Mouse (Mus musculus) frontal cortex, postnatal 36 days (tissue): ENCODE measurements around the gene BC049730.
"Not testable (repeated sequence)": the region's sequence is repeated elsewhere in the genome, so short reads cannot be mapped to it uniquely, and the experiment has no call there.

Source experiments
- DNase-seq, 2 experiments: peaks; one replicate each; pipeline ENCODE4 v3.0.0; 2022; ENCODE audit warnings: low spot score in 2 of 2

The BC049730 gene

DNA sequence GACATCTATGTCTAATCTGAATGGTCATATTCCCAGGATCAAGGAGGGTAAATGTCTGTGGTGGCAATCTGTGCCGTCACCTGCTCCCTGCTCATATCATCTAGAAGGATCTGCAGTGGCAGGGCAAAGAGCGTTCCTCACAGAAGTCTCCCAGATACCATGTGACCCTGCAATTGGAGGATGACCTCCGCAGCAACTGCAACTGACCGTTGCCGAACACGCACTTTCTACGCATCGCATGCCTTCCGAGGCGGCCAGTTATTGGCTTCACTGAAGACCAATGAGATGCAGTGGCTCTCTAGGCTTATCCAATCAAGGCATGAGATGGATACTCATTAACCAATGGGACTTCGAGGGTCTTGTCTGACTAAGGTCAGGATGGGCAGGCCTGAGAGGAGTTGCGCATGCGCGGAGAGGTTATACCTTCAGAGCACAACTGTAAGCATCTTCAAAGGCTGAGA, at the start of gene BC049730:
TSS of gene BC049730 (plus strand) at position 411 of the 461 bp plus-strand sequence.
- DNase-seq: no peak

DNA sequence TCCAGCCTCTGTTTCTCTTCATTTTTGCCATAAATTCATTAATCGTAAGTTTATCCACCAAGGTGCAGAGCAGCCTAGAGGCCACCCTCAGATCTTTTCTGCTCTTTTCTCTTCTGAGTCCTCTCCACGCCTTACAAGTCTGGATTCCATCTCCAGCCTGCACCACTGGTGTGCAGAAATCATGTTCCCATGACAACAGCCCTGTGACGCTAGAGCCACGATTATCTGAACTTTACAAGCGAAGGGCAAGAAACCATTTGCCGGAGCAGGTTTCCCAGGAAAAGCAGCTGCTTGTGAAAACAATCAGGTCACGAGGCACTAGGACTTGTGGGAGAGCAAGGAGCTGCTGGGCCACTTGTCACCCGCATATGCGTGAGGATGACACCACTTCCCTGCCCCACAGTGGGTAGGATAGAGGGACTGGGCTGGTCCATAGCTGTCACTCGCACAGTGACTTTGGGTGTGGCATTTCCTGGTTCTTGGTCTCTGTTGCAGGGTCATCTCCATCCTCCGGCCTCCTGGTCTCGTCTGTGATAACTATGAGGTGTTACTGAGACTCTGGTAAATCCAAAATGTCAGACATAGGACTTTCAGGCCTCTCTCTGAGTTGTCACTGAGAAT, 49.2 kb upstream of the BC049730 start:
- no peak for DNase-seq

DNA sequence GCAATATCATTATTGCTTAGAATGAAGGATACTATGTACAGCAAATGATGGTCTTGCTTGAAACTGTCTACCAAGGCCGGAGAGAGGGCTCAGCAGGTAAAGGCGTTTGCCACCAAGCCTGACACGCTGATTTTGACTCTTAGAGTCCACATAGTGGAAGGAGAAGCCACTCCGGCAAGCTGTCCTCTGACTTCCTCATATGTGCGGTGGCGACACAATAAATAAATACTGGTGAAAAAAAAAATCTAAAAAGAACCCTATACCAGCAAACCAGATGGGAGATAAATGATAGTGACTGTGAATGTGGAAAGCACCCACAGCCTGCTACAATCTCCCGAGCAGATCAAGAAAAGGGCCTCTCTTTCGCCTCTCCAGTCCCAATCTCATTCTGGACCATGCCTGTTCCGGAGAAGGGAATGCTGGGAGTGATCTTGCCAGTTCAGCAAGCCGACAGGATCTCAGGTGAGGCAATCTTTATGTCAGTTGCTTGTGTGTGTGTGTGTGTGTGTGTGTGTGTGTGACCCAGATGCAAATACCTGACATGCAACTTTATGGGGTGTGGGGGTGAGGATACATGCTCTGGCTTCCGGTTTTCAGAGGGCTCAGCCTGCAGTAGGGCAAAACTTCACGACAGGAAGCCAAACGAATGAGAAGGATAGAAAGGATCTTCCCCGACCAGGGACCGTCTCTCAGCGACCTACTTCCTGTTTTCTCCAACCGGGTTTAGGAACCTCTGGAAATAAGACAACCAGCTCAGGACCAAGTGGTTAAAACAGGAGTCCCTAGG, 47.7 kb upstream of the BC049730 start:
- DNase-seq: no peak

DNA sequence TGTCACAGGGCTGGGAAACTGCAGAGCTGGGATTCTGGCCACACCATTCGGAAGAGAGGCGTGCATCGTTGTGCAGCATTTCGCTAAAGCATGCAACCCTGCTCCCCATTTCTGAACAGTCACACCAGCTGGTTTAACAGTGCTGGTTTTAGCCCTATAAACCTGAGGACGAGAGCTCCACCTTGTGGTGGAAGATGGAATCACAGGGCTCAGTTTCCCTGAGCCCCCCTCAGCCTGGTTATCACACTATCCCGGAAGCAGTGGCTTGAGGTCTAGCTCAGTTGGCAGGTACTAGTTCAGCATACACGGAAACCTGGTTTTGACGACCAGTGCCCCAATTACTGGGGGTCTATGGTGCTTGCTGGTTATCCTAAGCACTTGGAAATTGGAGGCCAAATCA, 46.5 kb upstream of the BC049730 start:
- DNase-seq: peak; percentile 59 to 73

DNA sequence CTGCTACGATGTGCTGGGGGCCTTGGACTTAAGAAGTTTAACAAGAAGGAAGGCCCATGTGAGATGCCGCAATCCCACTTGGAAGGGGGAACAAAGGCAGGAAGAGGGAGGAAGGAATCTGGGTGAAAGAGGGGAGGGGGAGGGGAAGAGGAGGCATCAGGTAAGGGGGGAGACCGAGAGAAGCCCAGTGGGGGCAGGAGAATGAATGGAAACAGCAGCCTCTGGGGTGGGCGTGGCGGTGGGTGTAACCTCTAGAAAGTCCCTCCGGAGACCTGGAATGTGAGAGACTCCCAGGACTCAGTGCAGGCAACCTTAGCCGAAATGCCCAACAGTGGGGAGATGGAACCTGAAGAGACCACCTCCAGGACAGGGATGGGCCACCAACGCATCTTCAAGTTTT, 44.7 kb upstream of the BC049730 start:
- no peak for DNase-seq

DNA sequence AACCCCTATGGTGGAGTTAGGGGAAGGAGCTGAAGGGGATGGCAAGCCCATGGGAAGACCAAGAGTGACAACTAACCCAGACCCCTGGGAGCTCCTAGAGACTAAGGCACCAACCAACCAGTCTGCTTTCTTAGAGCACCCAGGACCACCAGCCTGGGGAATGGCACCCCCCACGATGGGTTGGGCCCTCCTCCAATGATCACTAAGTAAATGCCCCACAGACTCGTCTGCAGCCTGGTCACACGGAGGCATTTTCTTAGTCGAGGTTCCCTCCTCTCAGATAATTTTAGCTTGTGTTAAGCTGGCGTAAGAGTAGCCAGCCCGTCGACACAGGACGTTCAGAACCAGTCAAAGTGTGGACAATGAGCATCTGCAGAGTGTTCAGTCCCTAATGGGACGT, 44.1 kb upstream of the BC049730 start:
- DNase-seq: no peak

DNA sequence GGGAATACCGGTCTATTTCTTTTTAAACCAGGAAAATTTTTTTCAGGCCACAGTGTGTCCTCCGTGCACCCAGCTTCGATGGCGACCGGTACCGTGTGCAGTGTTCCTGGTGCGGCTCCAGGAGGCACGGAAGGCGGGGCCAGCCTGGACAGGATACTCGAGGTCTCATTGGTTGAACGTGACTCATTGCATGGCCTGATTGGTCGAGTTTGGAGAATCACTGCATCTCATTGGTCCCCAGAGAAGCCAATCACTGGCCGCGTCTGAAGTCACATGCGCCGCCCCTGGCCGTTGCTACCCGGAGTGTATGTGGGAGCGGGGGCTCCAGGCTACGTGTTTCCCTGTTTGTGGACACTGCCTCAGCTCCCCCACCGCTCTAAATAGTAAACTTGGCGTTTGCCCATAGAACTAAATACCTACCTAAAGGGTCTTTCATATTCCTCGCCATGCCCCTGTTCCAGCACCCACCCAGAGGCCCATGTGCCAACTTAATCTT, 37.0 kb upstream of the BC049730 start:
- DNase-seq: no peak

DNA sequence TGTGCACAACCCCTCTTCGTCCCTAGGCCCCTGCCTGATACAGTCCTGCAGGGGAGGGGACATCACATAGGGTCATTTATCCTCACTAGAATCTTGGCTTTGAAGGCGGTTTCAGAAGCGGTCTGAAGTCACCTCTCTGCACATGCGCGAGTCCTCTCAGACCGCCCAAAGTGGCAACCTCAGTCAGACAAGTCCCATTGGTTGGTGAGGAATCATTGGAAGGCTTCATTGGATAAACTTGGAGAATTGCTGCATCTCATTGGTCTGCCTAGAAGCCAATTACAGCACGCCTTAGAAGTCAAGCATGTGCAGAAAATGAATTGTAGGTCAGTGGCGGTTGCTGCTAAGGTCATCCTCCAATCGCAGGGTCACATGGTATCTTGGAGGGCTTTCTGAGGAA, 32.5 kb upstream of the BC049730 start, which contains the start of gene Tex101:
TSS of gene Tex101 (minus strand) at position 101 of the 400 bp plus-strand sequence.
- DNase-seq: no peak

DNA sequence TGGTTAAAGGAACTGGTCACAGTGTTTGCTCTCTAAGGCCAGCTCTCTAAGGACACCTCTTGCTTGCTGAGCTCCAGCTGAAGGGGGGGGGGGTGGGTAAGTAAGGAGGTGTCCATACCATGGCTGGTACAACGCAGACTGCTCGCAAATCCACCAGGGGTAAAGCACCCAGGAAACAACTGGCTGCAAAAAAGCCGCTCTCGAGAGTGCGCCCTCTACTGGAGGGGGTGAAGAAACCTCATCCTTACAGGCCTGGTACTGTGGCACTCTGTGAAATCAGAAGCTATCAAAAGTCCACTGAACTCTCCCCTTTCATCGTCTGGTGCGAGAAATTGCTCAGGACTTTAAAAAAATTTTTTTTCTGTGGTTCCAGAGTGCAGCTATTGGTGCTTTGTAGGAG, 24.9 kb upstream of the BC049730 start:
- not testable (repeated sequence) for DNase-seq

DNA sequence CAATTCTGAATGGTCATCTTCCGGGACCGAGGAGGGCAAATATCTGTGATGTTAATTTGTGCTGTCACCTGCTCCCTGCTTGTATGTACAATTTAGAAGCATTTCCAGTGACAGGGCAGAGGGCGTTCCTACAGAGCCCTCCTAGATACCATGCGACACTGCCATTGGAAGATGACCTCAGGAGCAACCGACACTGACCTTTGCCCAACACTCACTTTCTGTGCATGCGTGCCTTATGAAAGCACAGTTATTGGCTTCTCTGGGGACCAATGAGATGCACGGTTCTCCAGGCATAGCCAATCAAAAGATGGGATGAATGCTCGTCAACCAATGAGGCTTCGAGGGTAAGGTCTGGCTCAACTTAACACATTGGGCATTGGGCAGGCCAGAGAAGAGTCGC, 21.5 kb upstream of the BC049730 start:
- not testable (repeated sequence) for DNase-seq

DNA sequence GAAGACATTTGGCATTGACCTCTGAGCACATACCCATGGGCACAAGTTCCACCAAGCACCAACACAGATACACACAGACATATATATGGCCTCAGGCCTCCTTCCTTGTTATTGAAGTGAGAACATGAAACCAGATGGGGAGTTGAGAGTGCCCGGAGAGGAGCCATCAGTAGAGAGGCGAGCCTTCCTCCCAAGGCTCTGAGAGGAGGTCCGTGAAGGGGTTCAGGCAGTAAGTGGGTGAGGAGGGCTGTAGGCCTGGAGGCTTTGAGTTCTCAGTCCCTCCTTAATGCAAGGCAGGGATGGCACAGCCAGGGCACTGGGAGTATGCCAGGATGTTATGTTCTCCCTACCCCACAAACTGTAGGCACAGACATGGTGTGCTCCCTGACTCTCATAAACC, 16.3 kb upstream of the BC049730 start:
- not testable (repeated sequence) for DNase-seq

DNA sequence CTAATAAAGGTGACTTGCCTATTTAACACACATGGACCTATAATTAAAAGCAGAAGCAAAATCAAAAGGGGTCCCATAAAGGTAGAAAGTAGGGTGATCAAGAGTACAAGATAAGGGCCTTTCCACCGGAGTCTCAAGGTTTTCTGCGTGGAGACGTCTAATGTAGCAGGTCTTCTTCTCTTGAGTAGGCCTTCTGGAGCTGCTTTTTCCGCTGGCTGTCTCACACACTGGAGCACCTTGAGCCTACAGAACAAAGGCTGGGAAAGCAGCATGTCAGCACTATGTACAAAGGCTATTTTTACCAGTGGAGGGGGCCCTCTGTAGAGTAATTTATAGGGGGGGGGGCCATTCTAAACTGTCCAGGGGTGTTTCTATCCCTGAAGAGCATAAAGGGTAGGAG, 11.2 kb upstream of the BC049730 start:
- not testable (repeated sequence) for DNase-seq

DNA sequence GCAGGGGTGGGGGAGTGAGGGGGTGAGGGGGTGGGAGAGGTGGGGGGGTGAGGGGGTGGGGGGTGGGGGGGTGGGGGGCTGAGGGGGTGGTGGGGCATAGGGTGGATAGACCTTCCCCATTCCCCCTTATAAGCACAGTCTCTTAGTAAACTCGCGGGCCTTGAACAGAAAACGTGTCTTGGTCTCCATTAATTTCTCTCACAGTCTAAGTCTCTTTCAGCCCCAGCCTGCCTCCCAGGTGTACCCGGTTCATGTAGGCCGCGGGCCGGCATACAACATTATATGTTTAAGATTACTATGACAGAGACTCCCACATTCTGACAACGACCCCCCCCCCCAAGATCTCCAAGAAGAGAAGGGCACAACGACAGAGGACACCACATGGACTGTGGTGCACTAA, 6.2 kb upstream of the BC049730 start:
- DNase-seq: not testable (repeated sequence)

DNA sequence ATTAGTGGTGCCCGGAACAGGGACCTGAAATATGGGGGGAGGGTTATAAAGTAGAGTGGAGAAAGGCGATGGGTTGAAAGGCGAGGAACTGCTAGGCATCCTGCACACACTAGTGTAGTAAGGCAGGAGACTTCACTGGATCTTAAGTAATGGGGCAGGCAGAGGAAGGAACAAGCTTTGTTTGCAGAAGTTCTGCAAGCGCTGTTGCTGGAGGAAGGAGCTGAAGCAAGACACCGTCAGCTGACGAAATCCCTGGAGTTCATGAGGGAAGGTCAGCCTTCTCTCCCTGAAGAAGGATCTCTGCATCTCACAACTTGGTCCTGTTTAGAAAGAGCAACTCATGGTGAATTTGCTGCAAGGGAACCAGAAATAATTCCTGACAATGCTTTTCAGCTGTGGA, 6.0 kb downstream of the BC049730 start:
- DNase-seq: no peak

DNA sequence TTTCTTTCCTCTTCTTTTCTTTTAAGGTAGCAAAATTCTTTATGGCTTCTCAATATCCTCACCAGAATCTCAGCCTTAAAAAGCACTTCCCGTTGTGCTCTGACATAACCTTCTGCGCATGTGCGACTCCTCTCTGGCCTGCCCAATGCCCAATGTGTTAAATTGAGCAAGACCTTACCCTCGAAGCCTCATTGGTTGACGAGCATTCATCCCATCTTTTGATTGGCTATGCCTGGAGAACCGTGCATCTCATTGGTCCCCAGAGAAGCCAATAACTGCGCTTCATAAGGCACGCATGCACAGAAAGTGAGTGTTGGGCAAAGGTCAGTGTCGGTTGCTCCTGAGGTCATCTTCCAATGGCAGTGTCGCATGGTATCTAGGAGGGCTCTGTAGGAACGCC, 17.8 kb downstream of the BC049730 start, which contains the start of gene Gm4763:
TSS of gene Gm4763 (minus strand) at position 101 of the 400 bp plus-strand sequence.
- DNase-seq: not testable (repeated sequence)

DNA sequence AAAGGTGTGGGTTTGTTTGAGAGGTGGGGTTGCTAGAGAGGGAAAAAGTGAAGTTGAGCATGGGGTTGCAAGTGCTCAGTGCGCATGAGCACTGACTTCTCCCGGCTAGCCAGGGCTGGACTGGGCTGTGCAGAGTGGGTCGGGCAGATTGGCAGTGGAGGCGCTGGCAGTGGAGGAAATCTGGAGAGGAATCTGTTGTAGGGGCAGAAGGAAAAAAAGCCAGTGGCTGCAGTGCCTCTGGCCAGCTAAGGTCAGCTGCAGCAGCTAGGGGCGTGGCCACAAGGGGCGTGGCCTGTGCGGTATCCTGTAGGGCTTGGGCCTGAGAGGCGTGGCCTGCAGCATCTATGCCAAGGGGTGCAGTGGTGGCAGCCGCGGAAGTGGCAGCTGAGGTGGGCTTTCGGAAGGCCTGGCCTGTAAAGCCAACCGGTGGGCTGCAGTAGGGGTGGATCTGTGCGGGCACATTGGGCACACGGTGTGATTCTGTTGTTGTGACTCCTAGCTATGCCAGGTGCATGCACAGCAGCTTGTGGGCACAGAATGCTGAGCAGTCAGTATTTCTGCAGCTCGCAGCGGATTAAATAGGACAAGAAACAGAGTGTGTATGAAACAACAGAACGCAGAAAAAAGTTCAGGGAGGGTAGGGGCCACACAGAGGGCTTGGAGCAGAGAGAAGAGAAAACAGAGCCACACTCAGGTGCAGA, 27.1 kb downstream of the BC049730 start:
- DNase-seq: no peak

DNA sequence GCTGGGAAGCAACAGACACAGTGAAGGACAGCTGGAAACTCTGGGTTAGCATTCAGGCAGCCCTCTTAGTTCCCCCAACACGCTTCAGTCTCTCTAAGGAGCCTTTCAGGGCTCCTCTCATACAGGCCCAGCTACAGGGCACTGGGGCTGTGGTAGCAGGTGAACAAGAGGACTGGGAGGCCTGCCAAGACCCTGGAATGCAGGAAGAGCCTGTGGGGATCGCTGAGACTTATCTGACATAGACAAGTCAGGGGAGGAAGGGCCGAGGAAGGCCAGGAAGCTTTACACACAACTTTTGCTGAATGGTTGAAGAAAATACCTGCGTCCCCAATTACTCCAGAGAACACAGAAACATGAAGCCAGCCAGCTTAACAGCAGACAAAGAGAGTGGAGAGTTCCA, 41.7 kb downstream of the BC049730 start:
- no peak for DNase-seq

DNA sequence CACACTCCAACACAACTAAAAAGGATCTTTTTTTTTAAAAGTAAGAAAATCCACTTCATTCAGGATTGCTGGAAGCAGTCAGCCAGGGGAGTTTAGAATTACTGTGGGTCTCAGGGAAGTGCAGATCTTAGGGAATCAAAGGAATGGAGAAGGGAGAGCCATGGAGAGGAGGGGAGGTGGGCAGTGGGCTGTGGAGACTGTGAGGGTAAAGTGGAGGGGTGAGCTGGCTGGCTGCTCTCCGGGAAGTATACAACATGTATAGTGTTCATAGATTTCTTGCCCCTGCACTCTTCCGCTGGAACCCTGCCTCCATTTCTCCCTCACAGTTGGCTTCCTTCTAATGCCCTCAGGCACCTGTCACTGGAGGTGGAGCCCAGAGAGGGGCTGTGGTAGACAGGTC, 42.6 kb downstream of the BC049730 start:
- no peak for DNase-seq

DNA sequence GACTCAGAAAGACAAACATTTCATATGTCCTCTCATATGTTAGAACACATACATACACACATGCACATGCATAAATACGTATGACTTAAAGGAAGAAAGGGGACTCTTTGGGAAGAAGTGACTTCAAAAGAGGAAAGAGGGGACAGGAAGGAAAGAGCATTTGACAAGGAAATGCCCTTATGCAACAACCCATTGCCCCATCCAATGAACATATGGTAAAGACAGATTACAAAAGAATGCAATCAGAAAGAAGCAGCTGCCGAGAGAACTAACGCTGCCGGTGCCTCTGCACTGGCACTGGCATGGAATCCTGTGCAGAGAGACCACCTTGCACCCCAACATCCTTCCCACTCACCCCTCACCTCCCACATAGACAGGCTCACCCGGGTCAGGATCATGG, 44.4 kb downstream of the BC049730 start:
- DNase-seq: no peak

DNA sequence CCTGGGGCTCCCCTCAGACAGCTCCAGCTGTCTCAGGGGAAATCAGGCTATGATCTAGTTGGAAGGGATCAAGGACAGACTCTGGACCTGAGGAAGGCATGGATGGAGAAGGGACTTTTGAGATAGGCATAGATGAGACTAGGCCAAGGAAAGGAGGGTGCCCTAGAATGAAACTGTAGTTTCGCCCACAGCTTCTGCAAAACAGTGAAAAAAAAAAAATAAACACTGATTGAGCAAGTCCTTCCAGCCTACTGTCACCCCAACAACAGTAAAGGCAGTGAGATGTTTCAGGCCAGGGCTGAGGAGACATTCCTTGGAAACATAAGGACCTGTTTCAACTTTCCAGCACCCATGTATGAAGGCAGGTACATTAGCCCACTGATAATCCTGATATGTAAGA, 49.5 kb downstream of the BC049730 start:
- DNase-seq: no peak

DNA sequence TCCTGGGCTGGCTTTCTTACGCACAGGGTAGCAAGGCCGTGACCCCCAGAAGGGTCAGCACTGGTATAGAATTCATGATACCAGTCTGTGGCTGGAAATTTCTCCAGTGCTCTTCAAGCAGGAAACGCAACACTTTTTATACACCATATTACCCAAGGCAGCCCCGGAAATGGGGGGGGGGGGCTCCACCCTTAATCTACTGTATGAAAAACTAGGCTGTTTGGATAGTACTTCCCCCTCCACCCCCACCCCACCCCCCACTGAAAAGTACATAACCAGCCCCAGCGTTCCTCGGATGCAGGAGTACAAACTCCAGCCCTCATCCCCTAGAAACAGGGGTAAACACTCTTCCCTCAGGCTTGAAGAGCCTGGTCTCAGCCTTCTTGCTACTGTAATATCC, 51.2 kb downstream of the BC049730 start, which contains the start of gene Cd177:
TSS of gene Cd177 (minus strand) at position 101 of the 400 bp plus-strand sequence.
- DNase-seq: no peak

DNA sequence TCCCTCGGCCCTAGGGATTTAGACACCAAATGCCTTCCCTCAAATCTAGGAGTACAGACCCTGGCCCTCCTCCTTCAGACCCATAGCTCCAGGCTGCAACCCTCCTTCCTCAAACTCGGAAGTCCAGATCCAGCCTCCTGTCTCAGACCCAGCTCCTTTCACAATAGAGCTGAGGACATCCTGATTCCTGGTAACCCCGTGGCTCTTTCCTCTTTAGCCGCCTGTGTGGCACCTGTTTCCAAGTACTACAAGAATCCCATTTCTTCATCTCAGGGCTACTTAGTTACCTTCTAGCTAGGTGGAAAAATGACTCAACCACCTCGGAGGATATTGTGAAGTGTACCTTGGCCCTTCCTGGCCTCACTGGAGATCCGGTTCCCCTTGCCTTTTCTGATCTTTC, 52.1 kb downstream of the BC049730 start:
- no peak for DNase-seq
